Mouse (Mus musculus) CH12.LX (cell line): ENCODE data around the gene Lsp1. TPM values are rescaled to one million over a fixed set of nuclear protein-coding genes. Genes with fewer than 3 reads are reported as not detected.

Experiments
- DNase-seq: peaks from one replicate; pipeline ENCODE4 v3.0.0-alpha.2; 2013; ENCODE audit errors: extremely low read depth
- H3K27ac ChIP-seq: 2 replicates; pipeline ENCODE4 v1.5.1; 2012; ENCODE audit warnings: low read depth, mild to moderate bottlenecking, control low read depth, moderate library complexity; ENCODE audit not compliant: insufficient read depth
- H3K27me3 ChIP-seq: replicated peaks from 2 replicates; pipeline ENCODE3; 2012; ENCODE audit warnings: inconsistent platforms
- H3K36me3 ChIP-seq, 2 experiments: replicated peaks in 1 of 2; 2 replicates each; pipeline versions ENCODE3 to v1.6.1; 2012; ENCODE audit warnings: inconsistent platforms in 1 of 2, low read length in 1 of 2, mild to moderate bottlenecking in 1 of 2, mixed read lengths in 1 of 2, moderate library complexity in 1 of 2; ENCODE audit not compliant: control insufficient read depth in 1 of 2, insufficient read depth in 1 of 2
- H3K4me1 ChIP-seq, 2 experiments: 2 replicates each; pipeline ENCODE4 v1.6.1; 2012; ENCODE audit warnings: inconsistent platforms in 1 of 2, moderate library complexity in 1 of 2; ENCODE audit not compliant: insufficient read depth in 2 of 2, control insufficient read depth in 1 of 2
- H3K4me2 ChIP-seq: 2 replicates; pipeline ENCODE4 v1.6.1; 2012; ENCODE audit warnings: low read depth, mild to moderate bottlenecking, control low read depth; ENCODE audit not compliant: poor library complexity, insufficient read depth, severe bottlenecking
- H3K4me3 ChIP-seq, 3 experiments: fragments of 150-350 bp in 1 of 3; sonication (generic) in 1 of 3; replicated peaks in 1 of 3; 2 replicates each; pipeline versions ENCODE3 to v1.5.1; 2011 to 2012; ENCODE audit warnings: low read depth in 2 of 3, low read length in 2 of 3, mild to moderate bottlenecking in 2 of 3, moderate library complexity in 2 of 3, control low read depth in 1 of 3, improper control_type of control experiment in 1 of 3, inconsistent platforms in 1 of 3, mixed read lengths in 1 of 3; ENCODE audit not compliant: poor library complexity in 1 of 3
- H3K79me2 ChIP-seq: replicated peaks from 2 replicates; pipeline ENCODE4 v1.6.1; 2012; ENCODE audit warnings: mild to moderate bottlenecking, moderate library complexity; ENCODE audit not compliant: control insufficient read depth, poor library complexity, insufficient read depth, severe bottlenecking; ENCODE audit errors: extremely low read depth
- H3K9ac ChIP-seq: 2 replicates; pipeline ENCODE4 v1.6.1; 2012; ENCODE audit warnings: low read depth, mild to moderate bottlenecking, control low read depth, moderate library complexity; ENCODE audit not compliant: insufficient read depth
- H3K9me3 ChIP-seq: replicated peaks from 2 replicates; pipeline ENCODE3; 2012; ENCODE audit warnings: low read length, inconsistent platforms, mixed read lengths
- BHLHE40 ChIP-seq: IDR thresholded peaks from 2 replicates; pipeline ENCODE4 v1.6.1; 2011; ENCODE audit warnings: mild to moderate bottlenecking, low read depth, low read length, improper control_type of control experiment
- CTCF ChIP-seq, 2 experiments: IDR thresholded peaks in 1 of 2; conservative IDR thresholded peaks in 1 of 2; 2 replicates each; pipeline ENCODE4 v1.5.1; 2011 to 2012; ENCODE audit warnings: low read depth in 2 of 2, low read length in 2 of 2, improper control_type of control experiment in 1 of 2, inconsistent platforms in 1 of 2, mild to moderate bottlenecking in 1 of 2, moderate library complexity in 1 of 2
- ELF1 ChIP-seq: IDR thresholded peaks from 2 replicates; pipeline ENCODE4 v1.6.1; 2014; ENCODE audit warnings: low read depth, mild to moderate bottlenecking, inconsistent platforms, low read length, improper control_type of control experiment
- GABPA ChIP-seq: IDR thresholded peaks from 2 replicates; pipeline ENCODE4 v1.6.1; 2012; ENCODE audit warnings: low read depth, low read length, improper control_type of control experiment, inconsistent platforms; ENCODE audit not compliant: insufficient replicate concordance
- HCFC1 ChIP-seq: IDR thresholded peaks from 2 replicates; pipeline ENCODE4 v1.6.1; 2012; ENCODE audit warnings: low read depth, mild to moderate bottlenecking, inconsistent platforms, low read length, improper control_type of control experiment
- IRF4 ChIP-seq: IDR thresholded peaks from 2 replicates; pipeline ENCODE4 v1.6.1; 2014; ENCODE audit warnings: low read depth, mild to moderate bottlenecking, inconsistent platforms, low read length, improper control_type of control experiment
- MAFK ChIP-seq: IDR thresholded peaks from 2 replicates; pipeline ENCODE4 v1.6.1; 2011; ENCODE audit warnings: low read length, improper control_type of control experiment; ENCODE audit not compliant: insufficient replicate concordance
- MAZ ChIP-seq: IDR thresholded peaks from 2 replicates; pipeline ENCODE4 v1.6.1; 2012; ENCODE audit warnings: low read depth, mild to moderate bottlenecking, inconsistent platforms, low read length, improper control_type of control experiment, moderate library complexity
- MXI1 ChIP-seq: IDR thresholded peaks from 2 replicates; pipeline ENCODE4 v1.6.1; 2011; ENCODE audit warnings: mild to moderate bottlenecking, low read depth, low read length, improper control_type of control experiment
- PAX5 ChIP-seq: IDR thresholded peaks from 2 replicates; pipeline ENCODE4 v1.6.1; 2012; ENCODE audit warnings: low read length, inconsistent platforms, mixed read lengths
- POLR2A ChIP-seq: IDR thresholded peaks from 2 replicates; pipeline ENCODE4 v1.6.1; 2011; ENCODE audit warnings: low read depth, mild to moderate bottlenecking, improper control_type of control experiment, low read length
- RAD21 ChIP-seq: IDR thresholded peaks from 2 replicates; pipeline ENCODE4 v1.6.1; 2011; ENCODE audit warnings: low read depth, mild to moderate bottlenecking, low read length, improper control_type of control experiment, moderate library complexity
- RCOR1 ChIP-seq: conservative IDR thresholded peaks from 2 replicates; pipeline ENCODE4 v1.6.1; 2012; ENCODE audit warnings: low read depth, mild to moderate bottlenecking, inconsistent platforms, low read length, improper control_type of control experiment
- SIN3A ChIP-seq: IDR thresholded peaks from 2 replicates; pipeline ENCODE4 v1.6.1; 2012; ENCODE audit warnings: low read length, improper control_type of control experiment, inconsistent platforms
- SMC3 ChIP-seq: IDR thresholded peaks from 2 replicates; pipeline ENCODE4 v1.6.1; 2011; ENCODE audit warnings: low read depth, low read length, improper control_type of control experiment
- TBP ChIP-seq: conservative IDR thresholded peaks from 2 replicates; pipeline ENCODE4 v1.6.1; 2011; ENCODE audit warnings: low read depth, low read length, improper control_type of control experiment
- ZKSCAN1 ChIP-seq: IDR thresholded peaks from 2 replicates; pipeline ENCODE4 v1.6.1; 2012; ENCODE audit warnings: low read depth, inconsistent platforms, low read length, improper control_type of control experiment, borderline replicate concordance
- dilution Hi-C: fragments of 300-500 bp; cut with MboI; formaldehyde crosslinking; loops from 2 replicates; pipeline ENCODE4 v1.14.3; 2020; ENCODE audit warnings: low sequenced_read_pairs; ENCODE audit not compliant: extremely low pct_unique_long_range_greater_than_20kb, extremely low pct_ligation_motif_present
- in situ Hi-C: fragments of 300-500 bp; cut with MboI; formaldehyde crosslinking; loops from 3 replicates; pipeline ENCODE4 v1.14.3; 2019; ENCODE audit warnings: low sequenced_read_pairs, low pct_ligation_motif_present, low pct_unique_long_range_greater_than_20kb, mixed read lengths
- polyA plus RNA-seq: library from polyadenylated mRNA; unstranded; fragments of >175 nt; gene quantifications from 2 replicates; pipeline ENCODE4 v1.2.1, GENCODE M21; 2012; ENCODE audit warnings: low read depth; ENCODE audit not compliant: insufficient read length
- total RNA-seq, 2 experiments: library from RNA; depleted of rRNA; stranded (reverse); fragments of 300-350 nt in 1 of 2; fragments of >200 nt in 1 of 2; gene quantifications; 2 replicates each; pipeline ENCODE4 v1.2.3; 2012 to 2014

The Lsp1 gene
- total and polyA plus RNA-seq, 3 experiments, result 364 to 715 (median 367) TPM

- peak; percentile 44 for TF ChIP-seq SMC3
- TF ChIP-seq ELF1, result no peak
- peak; percentile 37 for TF ChIP-seq RAD21
- TF ChIP-seq CTCF (conservative IDR thresholded peaks at IDR 0.05 in 1 of 2, IDR thresholded peaks at IDR 0.05 in 1 of 2; ENCODE audit: low read depth in 2 of 2, low read length in 2 of 2), result peak in 1 of 2 experiments; percentile 62; a peak in 2 of 4 replicates
- TF ChIP-seq ZKSCAN1, result no peak
- H3K27ac ChIP-seq, result no peak overlapping the region
- H3K36me3 ChIP-seq, result peaks cover 59 to 100% of the 10 kb centered on the region in 2 experiments
- in situ Hi-C loops, result no loop called here
- H3K4me3 ChIP-seq, result no peak overlapping the region
- no peaks in the 10 kb centered on the region for H3K9me3 ChIP-seq
- no peak overlapping the region for H3K4me2 ChIP-seq
- H3K27me3 ChIP-seq, result no peaks in the 10 kb centered on the region
- no peak overlapping the region for H3K9ac ChIP-seq
- H3K79me2 ChIP-seq, result peaks cover 5% of the 10 kb centered on the region
- no peak for DNase-seq
- H3K4me1 ChIP-seq, result peaks cover 0 to 61% of the 10 kb centered on the region in 2 experiments; a peak in 2 of 4 replicates
- dilution Hi-C loops, result no loop called here
These were observed 20.6 kb downstream of the Lsp1 start for GRCm38 (mm10) chr7:142481186-142481567.

GRCm38 (mm10) chr7:142481568-142482255, 21.1 kb downstream of the Lsp1 start:
- no peak overlapping the region for H3K9ac ChIP-seq
- H3K36me3 ChIP-seq, result peaks cover 60 to 100% of the 10 kb centered on the region in 2 experiments
- in situ Hi-C loops (no loop called here), dilution Hi-C loops (no loop called here)
- peaks cover 3% of the 10 kb centered on the region for H3K79me2 ChIP-seq
- no peak for TF ChIP-seq BHLHE40
- TF ChIP-seq PAX5, result no peak
- TF ChIP-seq HCFC1, result no peak
- TF ChIP-seq MXI1, result no peak
- TF ChIP-seq GABPA, result no peak
- no peak for TF ChIP-seq RCOR1
- TF ChIP-seq TBP, result no peak
- no peak for TF ChIP-seq POLR2A
- TF ChIP-seq SIN3A, result no peak
- TF ChIP-seq MAFK, result no peak
- no peak for TF ChIP-seq MAZ
- no peak for TF ChIP-seq IRF4
- DNase-seq, result no peak
- H3K4me1 ChIP-seq, result peaks cover 2 to 61% of the 10 kb centered on the region in 2 experiments; a peak in 3 of 4 replicates
- H3K4me2 ChIP-seq, result no peak overlapping the region
- no peak overlapping the region for H3K4me3 ChIP-seq
- H3K9me3 ChIP-seq, result no peaks in the 10 kb centered on the region
- H3K27me3 ChIP-seq, result no peaks in the 10 kb centered on the region
- H3K27ac ChIP-seq, result no peak overlapping the region
